Mouse (Mus musculus): Measurements from ENCODE around the gene Dnajc16. TPM values are rescaled to one million over a fixed set of nuclear protein-coding genes. Genes with fewer than 3 reads are reported as not detected.

Gene Dnajc16
- polyA plus RNA-seq (2015; fragmentation: Nextera tagmentation; extraction: Ambion mirVana) = 3.3 and 3.9 TPM in 2 replicates

DNA sequence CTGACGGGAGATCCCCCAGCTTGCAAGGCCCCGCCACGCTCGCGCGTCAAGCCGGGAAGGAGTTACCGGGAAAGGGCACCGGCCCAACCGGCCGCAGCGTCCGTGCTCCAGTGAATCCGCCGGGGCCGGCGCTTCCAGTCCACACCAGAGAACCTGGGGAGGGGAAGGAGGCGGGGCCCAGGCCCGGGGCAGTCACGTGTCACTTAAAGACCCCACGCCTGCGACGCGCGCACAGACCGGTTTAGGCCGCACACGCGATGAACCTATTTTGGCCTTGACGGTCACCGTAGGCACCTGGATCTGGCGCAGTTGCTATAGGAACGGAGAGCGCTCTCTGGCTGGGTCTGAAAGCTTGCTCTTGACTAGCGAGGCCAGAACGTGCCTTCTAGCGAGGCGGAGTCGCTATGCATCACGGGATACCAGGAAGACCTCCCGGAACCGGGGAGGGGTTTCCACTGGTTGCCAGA, at the start of gene Dnajc16:
Gene Dnajc16, minus strand, starts transcription at position 408 of the 467 bp plus-strand sequence.
- H3K9ac ChIP-seq (ENCODE audit: low read depth, low read length) = peak within 1 kb of the TSS; percentile 84
- peak; percentile 86 for ATAC-seq

DNA sequence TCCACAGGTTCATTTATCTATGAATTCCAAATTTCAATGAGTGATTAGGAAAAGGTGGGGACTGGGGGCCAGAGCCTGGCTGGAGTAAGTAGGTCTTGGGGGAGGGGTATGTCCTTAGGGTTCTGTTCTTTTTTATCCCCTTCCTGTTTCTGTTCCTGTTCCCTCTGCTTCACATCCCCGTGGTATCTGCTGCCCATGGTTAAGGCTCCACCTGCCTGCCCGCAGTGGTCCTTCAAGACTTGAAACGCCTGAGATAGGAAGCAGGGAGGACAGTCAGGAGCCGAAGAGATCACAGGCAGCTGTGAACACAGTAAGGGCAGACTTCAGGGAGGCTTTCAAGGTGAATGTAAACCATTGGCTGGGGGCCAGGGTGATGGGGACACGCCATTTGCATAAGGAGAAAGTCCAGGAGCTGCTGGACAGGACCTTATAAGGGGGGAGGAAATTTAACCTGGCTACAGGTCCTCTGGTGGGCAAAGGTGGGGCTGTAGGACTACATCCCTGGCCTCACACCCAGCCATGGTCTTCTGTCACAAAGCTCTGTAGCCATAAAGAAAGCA, 43.9 kb upstream of the Dnajc16 start:
- Histone ChIP-seq H3K4me2 (replicated peaks; ENCODE audit: low read depth) (no peak overlapping the region), H3K9ac (ENCODE audit: low read depth, low read length) (no peak overlapping the region), H3K4me1 (replicated peaks; ENCODE audit: control insufficient read depth, insufficient read depth, low read length) (no peaks in the 10 kb centered on the region), H3K27me3 (replicated peaks; ENCODE audit: control insufficient read depth, insufficient read depth, low read length) (no peaks in the 10 kb centered on the region), H3K9me3 (ENCODE audit: control insufficient read depth) (no peaks in the 10 kb centered on the region), H3K4me3 (ENCODE audit: low read depth, low read length) (no peak overlapping the region), H3K36me3 (ENCODE audit: control insufficient read depth, insufficient read depth) (no peaks in the 10 kb centered on the region), H3K27ac (ENCODE audit: low read depth, low read length) (no peak overlapping the region)
- 44% methylated on average over 5 of the region's 5 CpGs for WGBS
- no peak for TF ChIP-seq CTCF (IDR thresholded peaks at IDR 0.05; ENCODE audit: low read depth)
- ATAC-seq = no peak

More for the DNA sequence above, at the start of gene Dnajc16:
- no peak; the same call in none of the 2 replicates for TF ChIP-seq CTCF (IDR thresholded peaks at IDR 0.05; ENCODE audit: low read depth)
- 0% methylated on average over 40 of the region's 42 CpGs for WGBS
- Histone ChIP-seq H3K9me3 (ENCODE audit: control insufficient read depth) (no peaks in the 10 kb centered on the region), H3K4me3 (ENCODE audit: low read depth, low read length) (peak within 1 kb of the TSS; percentile 75), H3K27ac (ENCODE audit: low read depth, low read length) (peak within 1 kb of the TSS; percentile 69), H3K27me3 (replicated peaks; ENCODE audit: control insufficient read depth, insufficient read depth, low read length) (no peaks in the 10 kb centered on the region), H3K4me2 (replicated peaks; ENCODE audit: low read depth) (peak within 1 kb of the TSS; percentile 84), H3K36me3 (ENCODE audit: control insufficient read depth, insufficient read depth) (peaks cover 7% of the 10 kb centered on the region), H3K4me1 (replicated peaks; ENCODE audit: control insufficient read depth, insufficient read depth, low read length) (peaks cover 7% of the 10 kb centered on the region; the same call in 1 of the 2 replicates)

DNA sequence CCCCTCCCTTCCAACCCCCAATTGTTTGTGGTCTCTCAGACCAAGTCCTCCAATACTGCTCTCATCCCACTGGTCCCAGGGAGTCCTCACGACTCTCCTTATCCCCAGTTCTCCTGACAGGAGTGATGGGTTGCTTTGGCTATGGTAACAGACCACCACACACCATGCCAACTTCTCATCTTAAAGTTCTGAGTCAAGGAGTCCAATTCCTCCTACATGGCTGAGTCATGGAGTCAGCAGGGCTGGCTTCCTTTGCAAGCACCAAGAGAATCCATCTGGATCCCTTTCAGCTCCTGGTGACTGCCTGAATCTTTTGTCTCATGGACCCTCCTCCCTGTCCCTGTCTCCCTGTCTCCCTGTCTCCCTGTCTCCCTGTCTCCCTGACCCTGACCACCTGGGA, 43.2 kb upstream of the Dnajc16 start:
- Histone ChIP-seq H3K9me3 (ENCODE audit: control insufficient read depth) (no peaks in the 10 kb centered on the region), H3K27me3 (replicated peaks; ENCODE audit: control insufficient read depth, insufficient read depth, low read length) (no peaks in the 10 kb centered on the region), H3K4me2 (replicated peaks; ENCODE audit: low read depth) (no peak overlapping the region), H3K27ac (ENCODE audit: low read depth, low read length) (no peak overlapping the region), H3K36me3 (ENCODE audit: control insufficient read depth, insufficient read depth) (no peaks in the 10 kb centered on the region), H3K4me1 (replicated peaks; ENCODE audit: control insufficient read depth, insufficient read depth, low read length) (no peaks in the 10 kb centered on the region), H3K4me3 (ENCODE audit: low read depth, low read length) (no peak overlapping the region), H3K9ac (ENCODE audit: low read depth, low read length) (no peak overlapping the region)
- no peak for ATAC-seq
- 33% methylated on average over 1 of the region's 1 CpGs for WGBS
- no peak for TF ChIP-seq CTCF (IDR thresholded peaks at IDR 0.05; ENCODE audit: low read depth)

DNA sequence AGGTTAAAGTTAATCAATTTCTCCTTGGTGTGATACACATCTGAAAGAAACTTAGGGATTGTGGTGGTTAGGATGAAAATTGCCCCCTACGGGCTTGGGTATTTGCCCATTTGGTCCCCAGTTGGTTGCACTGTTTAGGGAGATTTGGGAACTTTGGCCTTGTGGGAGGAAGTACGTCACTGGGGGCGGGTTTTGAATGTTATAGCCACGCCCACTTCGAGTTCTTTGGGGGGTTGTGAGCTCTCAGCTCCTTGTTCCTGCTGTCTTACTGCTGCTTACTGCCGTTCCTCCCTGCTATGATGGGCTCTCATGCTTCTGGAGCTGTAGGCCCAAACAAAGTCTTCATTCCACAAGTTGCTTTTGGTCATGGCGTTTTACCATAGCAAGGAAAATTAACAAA, 40.6 kb upstream of the Dnajc16 start:
- no peaks in the 10 kb centered on the region for H3K27me3 ChIP-seq (replicated peaks; ENCODE audit: control insufficient read depth, insufficient read depth, low read length)
- H3K27ac ChIP-seq (ENCODE audit: low read depth, low read length) = no peak overlapping the region
- no peak overlapping the region for H3K4me2 ChIP-seq (replicated peaks; ENCODE audit: low read depth)
- no peaks in the 10 kb centered on the region for H3K4me1 ChIP-seq (replicated peaks; ENCODE audit: control insufficient read depth, insufficient read depth, low read length)
- 68% methylated on average over 7 of the region's 7 CpGs for WGBS
- H3K36me3 ChIP-seq (ENCODE audit: control insufficient read depth, insufficient read depth) = no peaks in the 10 kb centered on the region
- no peak overlapping the region for H3K9ac ChIP-seq (ENCODE audit: low read depth, low read length)
- H3K4me3 ChIP-seq (ENCODE audit: low read depth, low read length) = no peak overlapping the region
- no peak for TF ChIP-seq CTCF (IDR thresholded peaks at IDR 0.05; ENCODE audit: low read depth)
- H3K9me3 ChIP-seq (ENCODE audit: control insufficient read depth) = no peaks in the 10 kb centered on the region
- no peak for ATAC-seq

DNA sequence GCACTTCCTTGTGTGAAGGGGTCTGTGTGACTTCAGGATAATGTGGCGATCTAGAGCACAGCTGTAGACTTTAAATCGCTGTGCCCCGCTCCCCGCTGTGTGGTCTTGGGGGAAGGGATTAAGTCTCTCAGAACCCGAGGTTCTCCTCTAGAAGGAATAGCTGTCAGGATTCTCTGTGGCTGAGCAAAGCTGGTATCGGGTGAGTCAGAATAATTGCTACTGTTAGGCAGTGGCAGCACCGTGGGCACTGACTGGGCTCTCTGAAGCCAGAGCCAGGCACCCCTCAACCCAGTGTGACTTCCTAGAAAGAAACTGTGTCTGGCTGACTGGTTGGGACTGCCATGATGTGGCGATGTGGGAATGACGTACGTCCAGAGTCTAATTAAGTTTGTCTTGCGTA, 39.6 kb upstream of the Dnajc16 start:
- H3K4me3 ChIP-seq (ENCODE audit: low read depth, low read length) = no peak overlapping the region

DNA sequence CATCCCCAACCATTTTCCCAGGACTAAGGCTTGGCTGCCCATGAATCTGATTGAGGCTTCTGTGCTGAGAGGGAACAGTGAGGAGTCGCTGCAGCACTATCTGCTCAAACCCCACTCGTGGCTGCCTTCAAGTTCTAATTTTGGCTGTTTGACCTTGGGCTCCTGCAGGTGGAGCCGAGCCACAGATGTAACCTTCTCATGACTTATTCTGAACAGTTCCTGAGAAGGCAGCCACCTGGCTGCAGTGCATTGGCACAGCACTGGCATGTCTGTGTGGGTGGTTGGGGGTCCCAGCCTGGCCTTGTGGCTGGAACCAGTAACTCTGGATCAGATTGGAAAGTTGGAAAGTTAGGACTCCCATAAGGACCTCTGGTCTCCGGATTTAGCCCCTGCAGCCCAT, 37.4 kb upstream of the Dnajc16 start:
- no peak overlapping the region for H3K4me2 ChIP-seq (replicated peaks; ENCODE audit: low read depth)
- ATAC-seq = no peak
- H3K27ac ChIP-seq (ENCODE audit: low read depth, low read length) = no peak overlapping the region
- no peaks in the 10 kb centered on the region for H3K27me3 ChIP-seq (replicated peaks; ENCODE audit: control insufficient read depth, insufficient read depth, low read length)
- no peak overlapping the region for H3K4me3 ChIP-seq (ENCODE audit: low read depth, low read length)
- no peaks in the 10 kb centered on the region for H3K4me1 ChIP-seq (replicated peaks; ENCODE audit: control insufficient read depth, insufficient read depth, low read length)
- H3K9ac ChIP-seq (ENCODE audit: low read depth, low read length) = no peak overlapping the region
- no peak for TF ChIP-seq CTCF (IDR thresholded peaks at IDR 0.05; ENCODE audit: low read depth)
- H3K36me3 ChIP-seq (ENCODE audit: control insufficient read depth, insufficient read depth) = no peaks in the 10 kb centered on the region
- no peaks in the 10 kb centered on the region for H3K9me3 ChIP-seq (ENCODE audit: control insufficient read depth)
- whole genome bisulfite sequencing = 63% methylated on average over 4 of the region's 4 CpGs

More for the DNA sequence above, 39.6 kb upstream of the Dnajc16 start:
- no peak for TF ChIP-seq CTCF (IDR thresholded peaks at IDR 0.05; ENCODE audit: low read depth)
- no peak overlapping the region for H3K4me2 ChIP-seq (replicated peaks; ENCODE audit: low read depth)
- ATAC-seq = no peak
- 64% methylated on average over 11 of the region's 11 CpGs for WGBS
- no peaks in the 10 kb centered on the region for H3K36me3 ChIP-seq (ENCODE audit: control insufficient read depth, insufficient read depth)
- H3K9me3 ChIP-seq (ENCODE audit: control insufficient read depth) = no peaks in the 10 kb centered on the region
- H3K4me1 ChIP-seq (replicated peaks; ENCODE audit: control insufficient read depth, insufficient read depth, low read length) = no peaks in the 10 kb centered on the region
- H3K9ac ChIP-seq (ENCODE audit: low read depth, low read length) = no peak overlapping the region
- H3K27me3 ChIP-seq (replicated peaks; ENCODE audit: control insufficient read depth, insufficient read depth, low read length) = no peaks in the 10 kb centered on the region
- H3K27ac ChIP-seq (ENCODE audit: low read depth, low read length) = no peak overlapping the region
